Comparison of ENCODE assay signal across 12 mouse cellular contexts in the genomic region with DNA sequence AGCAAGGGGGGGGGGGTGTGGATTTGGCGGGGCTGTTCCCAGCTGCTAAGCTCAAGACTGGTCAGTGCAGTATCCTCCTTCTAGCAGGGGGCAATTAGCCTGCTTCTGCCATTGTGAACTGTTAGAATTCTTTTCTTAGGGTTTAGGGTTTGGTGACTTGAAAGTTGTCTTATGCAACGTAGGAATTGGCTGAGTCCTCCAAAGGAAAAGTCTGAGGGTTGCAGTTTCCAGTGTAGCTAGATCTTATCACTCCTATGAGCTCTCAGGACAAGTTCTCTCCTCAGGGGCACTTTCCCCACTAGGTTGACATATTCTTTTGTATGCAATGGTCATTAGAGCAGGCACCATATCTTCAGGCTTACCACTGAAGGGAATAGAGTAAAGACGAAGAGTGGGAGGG. TPM values are rescaled to one million over a fixed set of nuclear protein-coding genes. Genes with fewer than 3 reads are reported as not detected.
DNase-seq lines count a peak whose midpoint lies in the region; ATAC-seq and TF ChIP-seq lines count a peak whose summit lies in the region.
"Had no signal": no experiment of that assay in that cellular context is flagged by ENCODE, and none has a peak within 500 bp of the region (broad histone marks: within the 10 kb centered on the region; RNA-seq: fewer than 3 reads in every experiment).

No protein-coding gene starts in this region.

- no peak overlapping the region for H3K4me3 ChIP-seq in heart, embryonic 12.5 days
- H3K4me3 ChIP-seq in lung, embryonic 15.5 days: no peak overlapping the region
- no peak overlapping the region for H3K4me3 ChIP-seq in lung, adult 2 months (replicated peaks; ENCODE audit: extremely low read depth, low read depth, low read length)
- peak overlapping the region; percentile 65 for H3K4me3 ChIP-seq in forebrain, postnatal 0 days (ENCODE audit: low read depth, low read length)
- peak overlapping the region; percentile 77 for H3K4me3 ChIP-seq in stomach, embryonic 14.5 days (ENCODE audit: low read depth, low read length)

- no peak for TF ChIP-seq POLR2A in lung, adult 2 months (IDR thresholded peaks at IDR 0.05; ENCODE audit: borderline replicate concordance, extremely low read depth, low read depth, low read length)

- no peak for DNase-seq in heart, postnatal 14 days
- no peak for DNase-seq in lung, adult 2 months
- DNase-seq in forebrain, postnatal 0 days: no peak
- no peak for DNase-seq in layer of hippocampus, adult 8-10 months (ENCODE audit: low spot score in 2 of 2)
- no peak for DNase-seq in urinary bladder, adult 2 months (ENCODE audit: low spot score)
- DNase-seq: adrenal gland, adult 8-10 months; thymus, postnatal 36 days had no signal

- peak overlapping the region; percentile 99 for H3K4me2 ChIP-seq in heart, embryonic 12.5 days
- H3K4me2 ChIP-seq in lung, embryonic 15.5 days: peak overlapping the region; percentile 99; the same call in 1 of the 2 replicates
- H3K4me2 ChIP-seq in forebrain, postnatal 0 days (ENCODE audit: low read depth): peak overlapping the region; percentile 99
- peak overlapping the region; percentile 98 for H3K4me2 ChIP-seq in stomach, embryonic 14.5 days (replicated peaks; ENCODE audit: low read depth, low read length)

- no peaks in the 10 kb centered on the region for H3K9me3 ChIP-seq in heart, embryonic 12.5 days (replicated peaks)
- H3K9me3 ChIP-seq in lung, embryonic 15.5 days: no peaks in the 10 kb centered on the region
- H3K9me3 ChIP-seq in forebrain, postnatal 0 days (ENCODE audit: low read length): no peaks in the 10 kb centered on the region
- no peaks in the 10 kb centered on the region for H3K9me3 ChIP-seq in stomach, embryonic 14.5 days (ENCODE audit: control insufficient read depth, low read depth, low read length)

- H3K36me3 ChIP-seq in heart, embryonic 12.5 days: no peaks in the 10 kb centered on the region
- no peaks in the 10 kb centered on the region for H3K36me3 ChIP-seq in lung, embryonic 15.5 days
- no peaks in the 10 kb centered on the region for H3K36me3 ChIP-seq in forebrain, postnatal 0 days (ENCODE audit: insufficient read depth)
- no peaks in the 10 kb centered on the region for H3K36me3 ChIP-seq in stomach, embryonic 14.5 days (ENCODE audit: control insufficient read depth, insufficient read depth, low read length)

- no peak overlapping the region for H3K27ac ChIP-seq in heart, embryonic 12.5 days (ENCODE audit: poor library complexity, severe bottlenecking)
- H3K27ac ChIP-seq in lung, embryonic 15.5 days: no peak overlapping the region
- no peak overlapping the region for H3K27ac ChIP-seq in forebrain, postnatal 0 days (ENCODE audit: low read depth, low read length)
- H3K27ac ChIP-seq in stomach, embryonic 14.5 days (ENCODE audit: low read length): no peak overlapping the region

- H3K9ac ChIP-seq in heart, embryonic 12.5 days: no peak overlapping the region
- no peak overlapping the region for H3K9ac ChIP-seq in lung, embryonic 15.5 days
- no peak overlapping the region for H3K9ac ChIP-seq in forebrain, postnatal 0 days
- no peak overlapping the region for H3K9ac ChIP-seq in stomach, embryonic 14.5 days (replicated peaks; ENCODE audit: low read depth, low read length)

- H3K27me3 ChIP-seq in heart, embryonic 12.5 days (replicated peaks): peaks cover 34% of the 10 kb centered on the region
- H3K27me3 ChIP-seq in lung, embryonic 15.5 days: peaks cover 48% of the 10 kb centered on the region
- H3K27me3 ChIP-seq in forebrain, postnatal 0 days (ENCODE audit: insufficient read depth, low read length): peaks cover 5% of the 10 kb centered on the region; the same call in 1 of the 2 replicates
- H3K27me3 ChIP-seq in stomach, embryonic 14.5 days (ENCODE audit: control insufficient read depth, insufficient read depth, low read length): no peaks in the 10 kb centered on the region; the same call in 1 of the 2 replicates
- H3K27me3 ChIP-seq: Patski had no signal

- no peak for ATAC-seq in heart, embryonic 12.5 days (ENCODE audit: insufficient number of reproducible peaks, low FRiP score)
- no peak for ATAC-seq in lung, embryonic 15.5 days (ENCODE audit: borderline replicate concordance, extremely low read depth, low FRiP score, low TSS enrichment)
- no peak for ATAC-seq in forebrain, postnatal 0 days
- ATAC-seq in stomach, embryonic 14.5 days (ENCODE audit: insufficient number of reproducible peaks, insufficient read depth, low FRiP score, low read depth): no peak
- ATAC-seq: Patski had no signal

- 7% methylated on average over 3 of the region's 3 CpGs for WGBS in heart, embryonic 12.5 days
- WGBS in lung, embryonic 15.5 days: 11% methylated on average over 3 of the region's 3 CpGs
- 32% methylated on average over 3 of the region's 3 CpGs for WGBS in lung, adult 2 months
- WGBS in forebrain, postnatal 0 days: 17% methylated on average over 3 of the region's 3 CpGs
- 11% methylated on average over 3 of the region's 3 CpGs for WGBS in stomach, embryonic 14.5 days

- intact Hi-C loops in heart, postnatal 14 days (cut with DNase I): no loop called here

- peaks cover 16% of the 10 kb centered on the region for H3K4me1 ChIP-seq in heart, embryonic 12.5 days (replicated peaks)
- peaks cover 11% of the 10 kb centered on the region; the same call in 1 of the 2 replicates for H3K4me1 ChIP-seq in lung, embryonic 15.5 days
- no peaks in the 10 kb centered on the region for H3K4me1 ChIP-seq in lung, adult 2 months (ENCODE audit: control insufficient read depth, insufficient read depth, low read length)
- no peaks in the 10 kb centered on the region for H3K4me1 ChIP-seq in forebrain, postnatal 0 days (ENCODE audit: insufficient read depth)
- peaks cover 3% of the 10 kb centered on the region; the same call in 1 of the 2 replicates for H3K4me1 ChIP-seq in stomach, embryonic 14.5 days (ENCODE audit: control insufficient read depth, insufficient read depth, low read length)

- TF ChIP-seq CTCF in lung, adult 2 months (IDR thresholded peaks at IDR 0.05; ENCODE audit: insufficient read depth, low read length): no peak
- TF ChIP-seq CTCF in forebrain, postnatal 0 days (IDR thresholded peaks at IDR 0.05; ENCODE audit: low read depth): no peak

RNA-seq across cellular contexts. Expression of gene Lypd6b, which starts 1.2 kb away (rescaled TPM):
- 2.6 and 3.8 TPM in 2 replicates for polyA plus RNA-seq in heart, embryonic 12.5 days (2016; fragmentation: Nextera tagmentation; extraction: Ambion mirVana)
- under 1 TPM; 0.12 to 0.29 TPM for total RNA-seq in heart, postnatal 14 days (2021)
- 2.0 and 2.5 TPM in 2 replicates for polyA plus RNA-seq in lung, embryonic 15.5 days (2015; fragmentation: Nextera tagmentation; extraction: Ambion mirVana)
- 1.0 and 1.5 TPM in 2 replicates for polyA plus RNA-seq in lung, adult 2 months (2012; rRNA removed)
- total RNA-seq in forebrain, postnatal 0 days (2014; rRNA removed): 18.6 and 23.3 TPM in 2 replicates
- polyA plus RNA-seq in forebrain, postnatal 0 days (2015; fragmentation: Nextera tagmentation; extraction: Ambion mirVana): 18.0 and 22.2 TPM in 2 replicates
- polyA plus RNA-seq in stomach, embryonic 14.5 days (2014; fragmentation: Nextera tagmentation; extraction: Ambion mirVana): 29.4 and 29.6 TPM in 2 replicates
- 1 to 10 TPM; 3.7 to 6.0 (median 4.4) TPM for total RNA-seq in layer of hippocampus, adult 8-10 months (2022)
- polyA plus RNA-seq in urinary bladder, adult 2 months (2012; rRNA removed): 6.8 and 7.7 TPM in 2 replicates
- total RNA-seq: gastrocnemius, postnatal 4 days had no signal

Comparison
In these comparisons a context has a peak if more than half of its experiments do, and no peak if none do; other contexts are left out.
1. H3K4me3 ChIP-seq: peak in forebrain, postnatal 0 days (single experiment) and stomach, embryonic 14.5 days (single experiment); none in heart, embryonic 12.5 days (single experiment), lung, embryonic 15.5 days (single experiment) and lung, adult 2 months (single experiment).
2. Peak in every context shown above with its lines, with median percentiles within 50 percentile points of each other: H3K4me2 ChIP-seq.